Mouse (Mus musculus) lung, adult 18-20 months (tissue): Measurements from ENCODE around the gene Abcc9.

Source experiments
- DNase-seq, 2 experiments: peaks; one replicate each; pipeline ENCODE4 v3.0.0; 2022; ENCODE audit warnings: mixed read lengths in 2 of 2

Gene Abcc9

GRCm38 (mm10) chr6:142542800-142543175 is 159.3 kb downstream of the Abcc9 start:
- no peak for DNase-seq

- DNase-seq, result no peak
Measured at GRCm38 (mm10) chr6:142542082-142542799, 159.9 kb downstream of the Abcc9 start.

DNA sequence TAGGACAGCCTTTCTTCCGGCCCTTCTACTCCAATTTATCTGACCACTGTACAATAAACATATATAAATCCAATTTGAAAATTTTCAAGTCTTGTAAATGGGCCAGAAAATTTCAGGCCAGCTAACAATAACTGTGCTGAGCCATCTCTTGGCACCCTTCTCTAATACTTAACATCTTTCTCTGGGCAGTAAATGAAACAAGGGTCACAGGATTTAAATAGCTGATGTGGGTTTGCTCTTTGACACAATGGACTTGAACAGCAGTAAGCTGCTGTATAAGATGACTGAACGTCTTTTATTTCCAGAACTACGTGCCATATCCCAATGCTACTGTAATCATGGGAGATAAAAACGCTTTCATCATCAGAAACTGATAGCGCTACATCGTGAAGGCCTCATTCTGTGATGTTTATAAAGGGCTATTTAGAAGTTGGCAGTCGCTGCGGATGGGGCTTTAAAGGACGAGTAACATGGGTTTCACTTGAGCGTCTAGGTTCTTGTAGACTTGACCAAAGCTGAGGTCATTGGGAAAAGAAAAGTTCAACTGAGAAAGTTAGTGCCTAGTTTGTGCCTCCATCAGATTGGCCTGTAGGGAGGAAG is 161.5 kb downstream of the Abcc9 start:
- no peak for DNase-seq

- no peak for DNase-seq
Measured at GRCm38 (mm10) chr6:142540131-142540530, 162.0 kb downstream of the Abcc9 start.

DNA sequence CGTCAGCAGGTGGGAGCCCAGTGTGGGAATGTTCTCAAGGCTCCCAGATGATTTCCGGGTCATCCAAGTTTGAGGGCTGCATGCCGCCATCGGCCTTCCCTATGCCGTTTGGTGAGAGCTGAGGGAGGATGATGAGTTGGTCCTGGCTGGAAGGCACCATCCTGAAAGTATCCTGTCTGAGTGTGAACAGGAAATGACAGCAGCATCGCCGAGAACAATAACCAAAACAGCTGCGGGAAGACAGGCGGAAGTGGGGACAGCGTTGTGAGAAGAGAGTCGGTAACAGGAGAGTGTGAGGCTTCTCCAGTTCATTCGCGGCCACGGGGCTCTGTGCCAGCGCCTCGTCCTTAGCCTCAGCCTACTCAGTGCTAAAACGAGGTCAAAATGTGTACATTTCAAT is 163.6 kb downstream of the Abcc9 start:
- peak in 1 of 2 experiments; percentile 20 for DNase-seq
